Comparison of ENCODE assay signal across 17 mouse cellular contexts in genomic region chr11:78604826-78605225, GRCm38 (mm10).
"Had no signal": no experiment of that assay in that cellular context is flagged by ENCODE, and none has a peak within 500 bp of the region (broad histone marks: within the 10 kb centered on the region; RNA-seq: fewer than 3 reads in every experiment).

No protein-coding gene starts in this region.

- H3K9me3 ChIP-seq: neural tube, embryonic 12.5 days; neural tube, embryonic 13.5 days; neural tube, embryonic 15.5 days; stomach, embryonic 15.5 days had no signal

- H3K4me3 ChIP-seq: neural tube, embryonic 12.5 days; neural tube, embryonic 13.5 days; neural tube, embryonic 15.5 days; stomach, embryonic 15.5 days had no signal

- H3K4me1 ChIP-seq: neural tube, embryonic 12.5 days; neural tube, embryonic 13.5 days; neural tube, embryonic 15.5 days; stomach, embryonic 15.5 days had no signal

- H3K36me3 ChIP-seq: neural tube, embryonic 15.5 days; stomach, embryonic 15.5 days had no signal

- H3K27me3 ChIP-seq: neural tube, embryonic 12.5 days; neural tube, embryonic 13.5 days; neural tube, embryonic 15.5 days; stomach, embryonic 15.5 days had no signal

- H3K27ac ChIP-seq: neural tube, embryonic 12.5 days; neural tube, embryonic 13.5 days; neural tube, embryonic 15.5 days; stomach, embryonic 15.5 days; stomach, postnatal 0 days had no signal

- DNase-seq: retina, postnatal 1 day; right cerebral cortex, adult 18-20 months; right cerebral cortex, postnatal 14 days; right cerebral cortex, postnatal 25 days; right cerebral cortex, postnatal 4 days; spleen, adult 18-20 months; thymus, adult 18-20 months; thymus, adult 2 months; thymus, postnatal 14 days; thymus, postnatal 25 days; thymus, postnatal 36 days; thymus, postnatal 4 days had no signal

- H3K9ac ChIP-seq: neural tube, embryonic 12.5 days; neural tube, embryonic 13.5 days; neural tube, embryonic 15.5 days; stomach, embryonic 15.5 days had no signal
